Mouse (Mus musculus): ENCODE results near the gene BC016579. TPM values are rescaled to one million over a fixed set of nuclear protein-coding genes. Genes with fewer than 3 reads are reported as not detected.

Gene BC016579
- total RNA-seq, 1 experiment from 2014 or later = not detected

- no peak for ATAC-seq (ENCODE audit: extremely low read depth, insufficient number of reproducible peaks, low FRiP score, poor library complexity, severe bottlenecking)
Measured at GRCm38 (mm10) chr16:45651497-45651896, 2.4 kb downstream of the BC016579 start.

DNA sequence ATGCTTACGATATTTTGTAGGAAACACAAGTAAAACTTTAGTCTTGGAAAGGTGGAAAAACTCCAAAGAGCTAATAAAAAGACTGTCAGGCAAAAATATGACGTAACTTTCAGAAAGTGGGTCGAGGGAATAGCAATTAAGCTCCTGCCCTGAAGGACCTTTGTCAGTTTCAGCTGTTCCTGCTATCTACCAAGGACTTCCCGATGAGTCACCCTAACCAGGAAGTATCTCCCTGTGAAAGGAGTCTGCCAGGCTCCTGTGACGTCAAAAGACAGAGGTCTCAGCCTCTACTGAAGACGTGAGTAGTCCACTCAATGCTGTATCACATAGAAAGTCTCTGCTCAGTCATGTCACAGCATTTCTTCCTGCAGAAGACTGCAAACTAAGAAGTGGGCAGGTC, 9.5 kb downstream of the BC016579 start:
- ATAC-seq (ENCODE audit: extremely low read depth, insufficient number of reproducible peaks, low FRiP score, poor library complexity, severe bottlenecking) = no peak

DNA sequence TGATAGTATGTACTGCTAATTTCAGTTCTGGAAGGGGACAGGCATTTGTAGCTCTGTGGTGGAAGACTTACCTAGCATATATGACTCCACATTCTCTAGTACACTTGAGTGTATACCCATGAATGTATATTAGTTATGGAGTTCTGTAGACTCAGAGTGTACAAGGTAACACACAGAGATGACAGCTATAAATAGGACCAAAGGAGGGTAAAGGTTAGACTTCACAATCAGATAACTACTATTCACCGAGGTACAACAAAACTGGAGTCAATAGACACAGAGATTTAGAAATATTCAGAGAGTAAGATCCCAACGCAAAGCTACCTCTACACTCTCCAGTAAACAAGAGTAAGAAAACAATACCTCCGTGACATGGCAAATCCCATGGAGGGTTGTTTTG, 9.9 kb downstream of the BC016579 start:
- no peak for ATAC-seq (ENCODE audit: extremely low read depth, insufficient number of reproducible peaks, low FRiP score, poor library complexity, severe bottlenecking)

GRCm38 (mm10) chr16:45641301-45641700, 12.6 kb downstream of the BC016579 start:
- ATAC-seq (ENCODE audit: extremely low read depth, insufficient number of reproducible peaks, low FRiP score, poor library complexity, severe bottlenecking) = no peak

DNA sequence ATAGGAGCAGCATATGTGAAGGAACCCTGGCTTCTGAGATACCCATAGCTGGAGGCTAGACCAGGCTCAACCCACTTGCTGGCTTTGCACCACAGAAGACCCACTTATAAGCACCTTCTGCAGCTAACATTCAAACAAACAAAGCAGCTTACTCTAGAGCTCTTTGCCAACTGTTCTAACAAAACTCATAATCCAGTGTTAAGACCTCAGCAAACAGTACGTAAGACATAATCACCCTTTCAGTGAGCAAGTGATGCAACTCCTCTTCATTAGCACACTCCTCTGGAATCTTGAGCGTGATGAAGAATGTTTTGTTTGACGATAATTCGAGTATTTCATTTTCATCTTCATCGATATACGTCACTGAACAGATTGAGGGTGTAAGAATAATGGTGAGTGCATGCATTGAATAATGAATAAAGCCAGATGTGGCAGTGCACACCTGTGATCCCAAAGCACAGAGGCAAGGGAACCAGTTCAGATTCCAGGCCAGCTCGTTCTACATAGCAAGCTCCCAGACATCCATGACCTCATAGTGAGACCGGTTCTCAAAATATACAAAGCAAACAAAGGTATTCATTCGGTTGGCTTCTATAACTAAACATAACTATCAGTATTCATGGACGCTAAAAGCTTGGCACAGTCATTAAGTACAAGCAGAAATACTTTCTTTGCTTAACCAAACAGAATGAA, 13.7 kb downstream of the BC016579 start:
- no peak for ATAC-seq (ENCODE audit: extremely low read depth, insufficient number of reproducible peaks, low FRiP score, poor library complexity, severe bottlenecking)

DNA sequence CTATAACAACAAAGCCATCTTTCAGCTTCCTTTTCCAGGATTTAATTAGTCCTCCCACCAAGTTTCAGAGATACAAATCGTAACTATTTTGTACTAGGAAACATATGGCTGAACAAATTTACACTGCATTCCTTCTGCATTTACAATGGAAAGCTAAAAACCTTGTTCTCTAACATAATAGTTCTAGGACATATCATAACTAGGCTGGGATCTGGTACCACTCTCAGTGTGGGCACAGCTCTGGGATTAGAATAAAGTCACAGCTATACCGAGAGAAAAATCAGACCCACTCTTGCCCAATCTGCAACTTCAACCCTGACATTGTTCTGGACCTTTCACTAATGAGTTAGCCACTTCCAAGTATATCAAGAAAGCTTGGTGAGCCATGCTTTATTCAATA, 18.0 kb downstream of the BC016579 start:
- ATAC-seq (ENCODE audit: extremely low read depth, insufficient number of reproducible peaks, low FRiP score, poor library complexity, severe bottlenecking) = no peak

DNA sequence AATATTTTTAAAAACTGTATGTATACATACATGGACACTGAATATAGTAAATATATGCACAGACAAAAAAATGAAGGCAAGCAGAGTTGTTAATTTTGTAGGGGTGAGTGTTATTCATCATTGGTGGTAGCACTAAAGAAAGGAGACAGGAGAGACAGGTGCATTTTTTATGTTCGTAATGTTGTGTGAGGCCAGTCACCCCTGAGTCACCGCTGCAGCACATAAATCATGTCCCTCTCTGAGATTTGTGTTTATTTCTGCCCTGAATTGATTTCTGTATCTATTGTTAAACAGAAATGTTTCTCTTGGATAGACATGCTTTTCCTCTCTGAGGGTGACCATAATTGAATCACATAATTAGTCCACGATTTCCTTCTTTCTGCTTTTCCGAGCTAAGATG, 21.4 kb downstream of the BC016579 start:
- ATAC-seq (ENCODE audit: extremely low read depth, insufficient number of reproducible peaks, low FRiP score, poor library complexity, severe bottlenecking) = no peak

GRCm38 (mm10) chr16:45630347-45630960, 23.4 kb downstream of the BC016579 start:
- ATAC-seq (ENCODE audit: extremely low read depth, insufficient number of reproducible peaks, low FRiP score, poor library complexity, severe bottlenecking) = peak; percentile 70; the same call in 1 of the 2 replicates

DNA sequence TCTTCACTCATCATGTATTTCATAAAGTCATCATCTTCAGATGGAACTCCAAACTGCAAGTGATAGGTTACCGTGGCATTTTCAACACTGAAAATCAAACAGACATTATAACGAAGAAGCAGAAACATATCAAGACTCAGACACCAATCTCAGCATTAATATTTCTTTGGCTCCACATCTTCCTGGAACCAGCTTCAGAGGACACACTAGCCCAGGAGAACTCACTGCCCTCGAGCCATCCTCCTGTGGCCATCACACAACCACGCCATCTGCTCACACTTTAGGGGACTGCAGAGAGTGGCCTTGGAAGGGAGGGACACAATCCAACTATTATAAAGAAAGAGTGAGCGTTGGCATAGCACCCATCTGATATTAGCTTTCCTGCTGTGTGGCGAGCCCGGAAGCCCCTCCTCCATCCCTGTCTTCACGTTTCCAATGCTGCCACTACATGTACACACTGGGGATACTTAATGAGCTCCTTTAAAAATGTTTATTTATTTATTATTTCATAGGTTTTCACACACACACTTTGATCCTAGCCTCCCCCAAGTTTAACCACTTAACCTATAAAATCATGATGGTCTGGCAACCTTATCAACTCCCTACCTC, 24.3 kb downstream of the BC016579 start:
- no peak for ATAC-seq (ENCODE audit: extremely low read depth, insufficient number of reproducible peaks, low FRiP score, poor library complexity, severe bottlenecking)

DNA sequence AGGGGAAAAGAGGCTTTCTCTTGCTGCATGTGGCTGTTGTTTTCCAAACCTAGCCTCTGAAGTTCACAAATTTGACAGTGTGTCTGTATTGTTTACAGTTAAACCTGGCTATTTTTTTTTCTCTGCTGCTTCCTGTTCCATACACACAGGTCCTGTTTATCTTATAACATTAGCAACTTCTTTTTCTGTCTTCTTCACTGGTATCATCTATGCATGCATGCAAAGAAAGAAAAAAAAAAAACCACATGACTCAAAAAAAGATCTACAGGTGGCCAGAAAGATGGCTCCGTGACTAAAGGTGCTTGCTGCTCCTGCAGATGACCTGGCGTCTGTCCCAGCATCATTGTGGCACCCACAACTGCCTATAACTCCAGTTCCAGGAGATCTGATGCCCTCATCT, 28.5 kb downstream of the BC016579 start:
- no peak for ATAC-seq (ENCODE audit: extremely low read depth, insufficient number of reproducible peaks, low FRiP score, poor library complexity, severe bottlenecking)

DNA sequence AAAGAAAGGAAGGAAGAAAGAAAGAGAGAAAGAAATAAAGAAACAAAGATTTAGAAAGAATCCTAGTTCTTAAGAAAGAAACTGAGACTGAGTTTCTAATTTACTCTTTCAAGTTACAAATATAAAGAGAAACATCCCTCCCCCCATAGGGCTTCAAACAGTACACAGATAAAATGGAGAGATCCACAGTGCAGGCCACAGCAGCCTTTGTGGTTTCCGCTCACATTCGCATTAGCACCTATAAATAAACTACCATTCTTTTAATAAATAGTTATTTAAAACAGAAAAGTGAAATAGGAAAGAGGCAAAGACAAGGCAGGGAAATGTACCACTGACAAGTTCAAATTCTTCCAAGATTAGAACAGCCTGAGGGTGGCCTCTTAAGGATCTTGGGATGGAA, 29.1 kb downstream of the BC016579 start:
- ATAC-seq (ENCODE audit: extremely low read depth, insufficient number of reproducible peaks, low FRiP score, poor library complexity, severe bottlenecking) = no peak

GRCm38 (mm10) chr16:45623230-45623629, 30.6 kb downstream of the BC016579 start:
- no peak for ATAC-seq (ENCODE audit: extremely low read depth, insufficient number of reproducible peaks, low FRiP score, poor library complexity, severe bottlenecking)

DNA sequence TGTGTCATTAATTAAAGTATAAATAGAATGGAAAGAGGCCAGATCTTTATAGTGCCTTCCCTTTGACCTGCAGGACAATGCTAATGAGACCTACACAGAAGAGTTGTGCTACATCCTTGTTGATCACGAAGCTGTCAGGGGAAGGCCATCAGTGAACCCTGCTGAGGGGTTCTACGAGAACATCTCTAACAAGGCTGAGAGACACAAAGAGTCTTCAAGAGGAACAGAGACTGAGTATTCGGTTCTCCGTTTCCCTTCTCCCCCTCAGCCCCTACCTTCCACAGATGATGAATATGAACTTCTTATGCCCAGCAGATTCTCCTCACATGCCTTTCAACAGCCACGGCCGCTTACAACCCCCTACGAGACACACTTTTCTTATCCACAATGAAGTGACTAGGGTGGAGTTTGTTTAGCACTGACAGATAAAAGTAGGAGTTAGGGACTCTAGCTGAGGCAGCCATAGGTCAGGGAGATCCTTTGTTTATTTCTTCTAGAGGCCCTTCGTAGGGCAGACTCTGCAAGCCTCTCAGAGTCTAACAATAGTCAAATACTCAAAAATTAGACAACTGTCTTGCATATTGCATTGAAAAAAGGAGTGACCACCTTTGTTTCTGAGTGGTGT, 34.0 kb downstream of the BC016579 start:
- ATAC-seq (ENCODE audit: extremely low read depth, insufficient number of reproducible peaks, low FRiP score, poor library complexity, severe bottlenecking) = no peak

- no peak for ATAC-seq (ENCODE audit: extremely low read depth, insufficient number of reproducible peaks, low FRiP score, poor library complexity, severe bottlenecking)
Measured at GRCm38 (mm10) chr16:45615944-45616343, 37.9 kb downstream of the BC016579 start.

DNA sequence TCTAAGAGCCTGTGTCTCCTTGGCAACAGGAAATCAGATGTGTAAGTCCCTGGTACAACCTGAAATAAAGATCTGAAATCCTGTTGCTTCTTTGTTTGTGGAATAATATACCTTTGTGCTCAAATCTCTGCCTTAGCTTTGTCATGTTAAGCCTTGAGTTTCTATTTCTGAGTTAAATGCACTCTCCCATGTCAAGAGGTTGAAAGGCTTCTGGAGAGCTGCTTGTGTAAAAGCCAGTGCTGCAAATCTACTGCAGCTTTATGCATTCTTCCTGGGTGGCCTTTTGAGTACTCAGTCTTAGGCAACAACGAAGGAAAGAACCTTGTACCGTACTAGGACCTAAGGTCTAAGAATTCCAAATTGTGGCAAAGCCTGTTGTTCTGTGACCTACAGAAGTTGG, 40.6 kb downstream of the BC016579 start:
- ATAC-seq (ENCODE audit: extremely low read depth, insufficient number of reproducible peaks, low FRiP score, poor library complexity, severe bottlenecking) = no peak

- ATAC-seq (ENCODE audit: extremely low read depth, insufficient number of reproducible peaks, low FRiP score, poor library complexity, severe bottlenecking) = no peak
Measured at GRCm38 (mm10) chr16:45610267-45610666, 43.6 kb downstream of the BC016579 start, which contains the start of gene Gcsam. Gcsam (plus strand) TSS chr16:45610380.

DNA sequence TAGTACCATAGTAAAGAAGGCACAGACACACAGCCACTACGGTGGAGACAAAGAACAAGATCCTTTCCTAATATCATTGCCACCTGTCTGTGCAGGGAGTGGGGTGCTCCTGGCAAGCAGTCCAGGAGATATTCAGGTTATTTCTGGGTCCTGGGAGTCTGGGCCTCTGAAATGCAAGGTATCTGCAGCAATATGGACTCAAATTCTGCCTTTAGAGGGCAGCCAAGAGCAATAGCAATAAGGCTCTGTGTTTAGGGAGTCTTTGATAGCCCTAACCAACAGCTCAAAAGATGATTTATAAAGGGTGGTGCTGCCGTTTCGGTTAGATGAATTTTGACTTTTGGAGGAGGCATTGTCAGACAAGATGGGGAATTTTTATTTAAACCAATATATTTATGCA, 44.6 kb downstream of the BC016579 start:
- ATAC-seq (ENCODE audit: extremely low read depth, insufficient number of reproducible peaks, low FRiP score, poor library complexity, severe bottlenecking) = no peak

DNA sequence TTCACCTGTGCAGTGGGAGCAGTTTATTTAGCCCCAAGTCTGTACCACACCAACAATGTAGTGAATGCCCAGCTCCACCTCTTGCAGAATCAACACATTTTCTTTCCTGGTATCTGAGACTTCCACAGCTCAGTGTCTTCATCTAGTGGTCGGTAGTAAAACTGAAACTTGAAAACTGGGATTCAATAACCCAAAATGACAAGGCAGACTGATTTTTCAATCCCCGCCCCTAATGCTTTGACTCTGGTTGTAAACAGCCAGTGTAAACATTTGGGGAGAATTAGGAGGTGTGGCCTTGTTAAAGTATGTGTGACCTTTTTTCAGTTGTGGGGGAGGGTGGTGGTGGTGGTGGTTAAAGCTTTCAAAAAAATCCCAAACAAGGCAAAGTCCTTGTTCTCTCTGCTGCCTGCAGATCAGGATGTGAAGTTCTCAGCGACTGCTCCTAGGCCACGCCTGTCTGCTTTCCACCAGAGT, 45.4 kb downstream of the BC016579 start:
- ATAC-seq (ENCODE audit: extremely low read depth, insufficient number of reproducible peaks, low FRiP score, poor library complexity, severe bottlenecking) = no peak

- ATAC-seq (ENCODE audit: extremely low read depth, insufficient number of reproducible peaks, low FRiP score, poor library complexity, severe bottlenecking) = no peak
Measured at GRCm38 (mm10) chr16:45595494-45595893, 58.4 kb downstream of the BC016579 start.

GRCm38 (mm10) chr16:45593656-45594055, 60.2 kb downstream of the BC016579 start:
- no peak for ATAC-seq (ENCODE audit: extremely low read depth, insufficient number of reproducible peaks, low FRiP score, poor library complexity, severe bottlenecking)

All from neutrophil, adult 5-6 weeks (primary cell).